ENCODE assay signal across 8 mouse cellular contexts in the genomic region with DNA sequence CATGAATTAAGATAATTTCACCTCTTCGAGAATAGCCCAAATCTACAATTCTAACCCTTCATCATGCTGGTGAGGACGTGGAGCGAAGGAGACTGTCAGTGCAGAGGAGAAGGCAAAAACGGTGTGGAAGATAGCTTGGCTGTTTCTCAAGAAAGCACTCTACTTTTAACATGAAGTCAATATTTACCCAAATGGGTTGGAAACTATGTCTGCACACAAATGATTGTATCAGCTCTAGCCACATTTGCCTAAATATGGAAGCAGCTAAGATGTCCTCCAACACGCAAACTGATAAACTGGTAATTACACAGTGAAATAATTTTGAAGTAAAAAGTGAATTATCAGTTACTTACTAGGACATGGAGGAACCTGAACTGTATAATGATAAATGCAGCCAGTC. TPM values are rescaled to one million over a fixed set of nuclear protein-coding genes. Genes with fewer than 3 reads are reported as not detected.
DNase-seq lines count a peak whose midpoint lies in the region; ATAC-seq and TF ChIP-seq lines count a peak whose summit lies in the region.

No protein-coding gene starts in this region.

- no peaks in the 10 kb centered on the region for H3K9me3 ChIP-seq in forebrain, embryonic 12.5 days
- H3K9me3 ChIP-seq in liver, embryonic 12.5 days (replicated peaks), result no peaks in the 10 kb centered on the region
- no peaks in the 10 kb centered on the region for H3K9me3 ChIP-seq in stomach, postnatal 0 days (ENCODE audit: control insufficient read depth, low read length)

- ATAC-seq in forebrain, embryonic 12.5 days (ENCODE audit: low FRiP score), result no peak
- no peak for ATAC-seq in liver, embryonic 12.5 days
- no peak for ATAC-seq in stomach, postnatal 0 days (ENCODE audit: low FRiP score, low TSS enrichment)
- no peak for ATAC-seq in granulocyte monocyte progenitor cell, adult 5-6 weeks (replicated peaks; ENCODE audit: poor library complexity, severe bottlenecking)

- no peak overlapping the region for H3K9ac ChIP-seq in forebrain, embryonic 12.5 days
- peak overlapping the region; percentile 88 for H3K9ac ChIP-seq in liver, embryonic 12.5 days
- peak overlapping the region; percentile 64; the same call in 1 of the 2 replicates for H3K9ac ChIP-seq in stomach, postnatal 0 days (ENCODE audit: low read length)

- H3K27me3 ChIP-seq in testis, adult 2 months (ENCODE audit: control insufficient read depth, insufficient read depth, low read length), result no peaks in the 10 kb centered on the region
- no peaks in the 10 kb centered on the region for H3K27me3 ChIP-seq in forebrain, embryonic 12.5 days
- no peaks in the 10 kb centered on the region for H3K27me3 ChIP-seq in liver, embryonic 12.5 days (replicated peaks)
- H3K27me3 ChIP-seq in stomach, postnatal 0 days (ENCODE audit: control insufficient read depth, insufficient read depth, low read length), result no peaks in the 10 kb centered on the region

- TF ChIP-seq EP300 in stomach, postnatal 0 days (optimal IDR thresholded peaks at IDR 0.05), result no peak

- no peak for DNase-seq in testis, postnatal 14 days (ENCODE audit: low spot score)
- DNase-seq in stomach, postnatal 0 days (ENCODE audit: low spot score), result no peak
- DNase-seq in layer of hippocampus, postnatal 14 days (ENCODE audit: low spot score in 2 of 2), result no peak
- DNase-seq in right cerebral cortex, postnatal 25 days, result no peak

- no peak overlapping the region for H3K4me3 ChIP-seq in testis, adult 2 months (ENCODE audit: control insufficient read depth, low read depth, low read length)
- H3K4me3 ChIP-seq in forebrain, embryonic 12.5 days (replicated peaks), result no peak overlapping the region
- H3K4me3 ChIP-seq in liver, embryonic 12.5 days, result peak overlapping the region; percentile 83
- H3K4me3 ChIP-seq in stomach, postnatal 0 days (ENCODE audit: low read depth, low read length), result no peak overlapping the region; the same call in 1 of the 2 replicates

- no peak for TF ChIP-seq CTCF in testis, adult 2 months (IDR thresholded peaks at IDR 0.05; ENCODE audit: control insufficient read depth, insufficient read depth, insufficient replicate concordance, low read depth, low read length)
- TF ChIP-seq CTCF in stomach, postnatal 0 days (IDR thresholded peaks at IDR 0.05; ENCODE audit: low read depth), result no peak

- H3K4me2 ChIP-seq in forebrain, embryonic 12.5 days, result peak overlapping the region; percentile 87
- peak overlapping the region; percentile 90 for H3K4me2 ChIP-seq in liver, embryonic 12.5 days
- peak overlapping the region; percentile 83 for H3K4me2 ChIP-seq in stomach, postnatal 0 days (replicated peaks; ENCODE audit: low read depth)

- peaks cover 12% of the 10 kb centered on the region for H3K4me1 ChIP-seq in testis, adult 2 months (ENCODE audit: control insufficient read depth, insufficient read depth, low read length)
- H3K4me1 ChIP-seq in forebrain, embryonic 12.5 days, result peaks cover 39% of the 10 kb centered on the region
- peaks cover 73% of the 10 kb centered on the region for H3K4me1 ChIP-seq in liver, embryonic 12.5 days
- H3K4me1 ChIP-seq in stomach, postnatal 0 days (replicated peaks; ENCODE audit: control insufficient read depth, insufficient read depth), result peaks cover 7% of the 10 kb centered on the region; the same call in 1 of the 2 replicates

- 89% methylated on average over 5 of the region's 5 CpGs for WGBS in forebrain, embryonic 12.5 days
- 50% methylated on average over 5 of the region's 5 CpGs for WGBS in liver, embryonic 12.5 days (ENCODE audit: insufficient replicate concordance)
- 61% methylated on average over 5 of the region's 5 CpGs for WGBS in stomach, postnatal 0 days

- H3K36me3 ChIP-seq in testis, adult 2 months (ENCODE audit: control insufficient read depth, insufficient read depth, low read length), result peaks cover 2% of the 10 kb centered on the region; the same call in 1 of the 2 replicates
- H3K36me3 ChIP-seq in forebrain, embryonic 12.5 days (replicated peaks), result peaks cover 39% of the 10 kb centered on the region
- peaks cover 50% of the 10 kb centered on the region for H3K36me3 ChIP-seq in liver, embryonic 12.5 days
- H3K36me3 ChIP-seq in stomach, postnatal 0 days (ENCODE audit: control insufficient read depth, insufficient read depth, low read length), result 0 out of 2 replicates have a peak, but pooled peaks cover 2% of the 10 kb centered on the region

- TF ChIP-seq POLR2A in testis, adult 2 months (IDR thresholded peaks at IDR 0.05; ENCODE audit: control insufficient read depth, low read depth, low read length), result no peak

- peak overlapping the region; percentile 58 for H3K27ac ChIP-seq in testis, adult 2 months (ENCODE audit: control insufficient read depth, insufficient read depth, low read depth, low read length)
- H3K27ac ChIP-seq in forebrain, embryonic 12.5 days, result no peak overlapping the region
- H3K27ac ChIP-seq in liver, embryonic 12.5 days, result peak overlapping the region; percentile 99
- H3K27ac ChIP-seq in stomach, postnatal 0 days (replicated peaks), result peak overlapping the region; percentile 76

RNA-seq across cellular contexts. Expression of a gene that starts 1.0 kb away (rescaled TPM):
- polyA plus RNA-seq in testis, adult 2 months (2012; rRNA removed), result 7.9 and 9.0 TPM in 2 replicates
- polyA plus RNA-seq in forebrain, embryonic 12.5 days (2016; fragmentation: Nextera tagmentation; extraction: Ambion mirVana), result 19.4 and 20.9 TPM in 2 replicates
- 15.5 and 17.1 TPM in 2 replicates for polyA plus RNA-seq in liver, embryonic 12.5 days (2016; fragmentation: Nextera tagmentation; extraction: Ambion mirVana)
- 9.3 and 10.4 TPM in 2 replicates for polyA plus RNA-seq in stomach, postnatal 0 days (2015; fragmentation: Nextera tagmentation; extraction: Ambion mirVana)
- total RNA-seq in layer of hippocampus, postnatal 14 days (2021), result 10 to 100 TPM in 1 of 2 experiments, 1 to 10 TPM in 1; 9.0 to 11.1 TPM
- total RNA-seq in granulocyte monocyte progenitor cell, adult 5-6 weeks (2014; fragmentation: Nextera tagmentation), result 9.5 and 19.4 TPM in 2 replicates
- total RNA-seq in granulocyte monocyte progenitor cell, adult 5-6 weeks (2017), result 27.1 and 42.3 TPM in 2 replicates

RNA-seq across cellular contexts. Expression of a gene that starts 1.0 kb away (rescaled TPM):
- polyA plus RNA-seq in testis, adult 2 months (2012; rRNA removed), result 80.9 and 81.9 TPM in 2 replicates
- 241 and 246 TPM in 2 replicates for polyA plus RNA-seq in forebrain, embryonic 12.5 days (2016; fragmentation: Nextera tagmentation; extraction: Ambion mirVana)
- 197 and 199 TPM in 2 replicates for polyA plus RNA-seq in liver, embryonic 12.5 days (2016; fragmentation: Nextera tagmentation; extraction: Ambion mirVana)
- 108 and 110 TPM in 2 replicates for polyA plus RNA-seq in stomach, postnatal 0 days (2015; fragmentation: Nextera tagmentation; extraction: Ambion mirVana)
- 10 to 100 TPM; 56.8 to 64.0 TPM for total RNA-seq in layer of hippocampus, postnatal 14 days (2021)
- total RNA-seq in granulocyte monocyte progenitor cell, adult 5-6 weeks (2014; fragmentation: Nextera tagmentation), result 238 and 289 TPM in 2 replicates
- 216 and 239 TPM in 2 replicates for total RNA-seq in granulocyte monocyte progenitor cell, adult 5-6 weeks (2017)

RNA-seq across cellular contexts. Expression of a gene that starts 21.9 kb away (rescaled TPM):
- polyA plus RNA-seq in testis, adult 2 months (2012; rRNA removed), result 13.4 and 13.5 TPM in 2 replicates
- polyA plus RNA-seq in forebrain, embryonic 12.5 days (2016; fragmentation: Nextera tagmentation; extraction: Ambion mirVana), result 13.2 and 13.9 TPM in 2 replicates
- polyA plus RNA-seq in liver, embryonic 12.5 days (2016; fragmentation: Nextera tagmentation; extraction: Ambion mirVana), result 7.6 and 8.0 TPM in 2 replicates
- polyA plus RNA-seq in stomach, postnatal 0 days (2015; fragmentation: Nextera tagmentation; extraction: Ambion mirVana), result 7.5 and 8.6 TPM in 2 replicates
- total RNA-seq in layer of hippocampus, postnatal 14 days (2021), result 10 to 100 TPM; 16.5 to 16.6 TPM
- total RNA-seq in granulocyte monocyte progenitor cell, adult 5-6 weeks (2014; fragmentation: Nextera tagmentation), result 19.3 and 25.7 TPM in 2 replicates
- 13.8 and 19.9 TPM in 2 replicates for total RNA-seq in granulocyte monocyte progenitor cell, adult 5-6 weeks (2017)

RNA-seq across cellular contexts. Expression of a gene that starts 48.1 kb away (rescaled TPM):
- polyA plus RNA-seq in testis, adult 2 months (2012; rRNA removed), result 261 and 291 TPM in 2 replicates
- 35.9 and 36.7 TPM in 2 replicates for polyA plus RNA-seq in forebrain, embryonic 12.5 days (2016; fragmentation: Nextera tagmentation; extraction: Ambion mirVana)
- polyA plus RNA-seq in liver, embryonic 12.5 days (2016; fragmentation: Nextera tagmentation; extraction: Ambion mirVana), result 19.3 and 22.2 TPM in 2 replicates
- polyA plus RNA-seq in stomach, postnatal 0 days (2015; fragmentation: Nextera tagmentation; extraction: Ambion mirVana), result 47.8 and 52.3 TPM in 2 replicates
- 10 to 100 TPM; 30.9 to 31.7 TPM for total RNA-seq in layer of hippocampus, postnatal 14 days (2021)
- total RNA-seq in granulocyte monocyte progenitor cell, adult 5-6 weeks (2014; fragmentation: Nextera tagmentation), result 30.8 and 57.7 TPM in 2 replicates
- 16.7 and 25.0 TPM in 2 replicates for total RNA-seq in granulocyte monocyte progenitor cell, adult 5-6 weeks (2017)

RNA-seq across cellular contexts. Expression of a gene that starts 51.5 kb away (rescaled TPM):
- 36.5 and 38.3 TPM in 2 replicates for polyA plus RNA-seq in testis, adult 2 months (2012; rRNA removed)
- polyA plus RNA-seq in forebrain, embryonic 12.5 days (2016; fragmentation: Nextera tagmentation; extraction: Ambion mirVana), result 102 and 113 TPM in 2 replicates
- polyA plus RNA-seq in liver, embryonic 12.5 days (2016; fragmentation: Nextera tagmentation; extraction: Ambion mirVana), result 75.0 and 87.6 TPM in 2 replicates
- polyA plus RNA-seq in stomach, postnatal 0 days (2015; fragmentation: Nextera tagmentation; extraction: Ambion mirVana), result 61.7 and 63.0 TPM in 2 replicates
- total RNA-seq in layer of hippocampus, postnatal 14 days (2021), result 10 to 100 TPM; 68.8 to 72.9 TPM
- total RNA-seq in granulocyte monocyte progenitor cell, adult 5-6 weeks (2014; fragmentation: Nextera tagmentation), result 29.7 and 61.9 TPM in 2 replicates
- total RNA-seq in granulocyte monocyte progenitor cell, adult 5-6 weeks (2017), result 46.8 and 87.7 TPM in 2 replicates
